Mouse (Mus musculus) cortical plate, adult 2 months (tissue): ENCODE results near the gene Slc35e1.

ENCODE experiments used
- CTCF ChIP-seq: fragments of 200-500 bp; IDR thresholded peaks from 2 replicates; pipeline ENCODE4 v1.5.1; 2011; ENCODE audit warnings: mild to moderate bottlenecking, control low read depth, low read length; ENCODE audit not compliant: insufficient read depth; ENCODE audit errors: extremely low read depth
- POLR2A ChIP-seq: fragments of 200-500 bp; IDR thresholded peaks from 2 replicates; pipeline ENCODE4 v1.6.1; 2011; ENCODE audit warnings: mild to moderate bottlenecking, low read length, control low read depth; ENCODE audit not compliant: insufficient read depth; ENCODE audit errors: extremely low read depth

GRCm38 (mm10) chr8:72491680-72492621, at the start of gene Slc35e1:
- no peak for TF ChIP-seq CTCF
- TF ChIP-seq POLR2A = 0 out of 2 replicates have a peak, but pooled peaks have one; percentile 17
